Mouse (Mus musculus): ENCODE measurements around the gene Slc12a6.
"Not testable (repeated sequence)": the region's sequence is repeated elsewhere in the genome, so short reads cannot be mapped to it uniquely, and the experiment has no call there.

Gene Slc12a6

GRCm38 (mm10) chr2:112262779-112263295 lies 2.8 kb upstream of the Slc12a6 start:
- no peak for DNase-seq (ENCODE audit: low spot score)

DNA sequence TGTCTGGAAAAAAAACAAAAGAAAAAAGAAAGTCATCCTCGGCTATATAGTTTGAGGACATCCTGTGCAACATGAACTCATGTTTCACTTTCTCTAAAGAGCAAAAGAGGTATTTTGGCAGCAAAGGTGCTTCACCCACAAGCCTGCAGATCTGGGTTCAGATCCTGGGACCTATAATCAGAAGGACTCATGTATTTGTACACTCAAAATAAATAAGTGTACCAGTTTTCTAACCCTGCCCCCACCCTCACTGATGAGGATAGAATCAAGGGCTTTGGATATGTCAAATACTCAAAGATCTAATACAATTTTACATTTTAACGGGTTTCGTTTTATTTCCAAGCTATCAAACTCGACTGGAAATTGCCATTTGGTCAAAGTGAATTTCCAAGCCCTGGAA lies 1.3 kb upstream of the Slc12a6 start:
- no peak for DNase-seq (ENCODE audit: low spot score)

- peak; percentile 79 for DNase-seq (ENCODE audit: low spot score)
These were observed 592 bp downstream of the Slc12a6 start, which contains the start of gene Gm21985 for GRCm38 (mm10) chr2:112266242-112266592. TSS of gene Gm21985 (plus strand) at chr2:112266314.

DNA sequence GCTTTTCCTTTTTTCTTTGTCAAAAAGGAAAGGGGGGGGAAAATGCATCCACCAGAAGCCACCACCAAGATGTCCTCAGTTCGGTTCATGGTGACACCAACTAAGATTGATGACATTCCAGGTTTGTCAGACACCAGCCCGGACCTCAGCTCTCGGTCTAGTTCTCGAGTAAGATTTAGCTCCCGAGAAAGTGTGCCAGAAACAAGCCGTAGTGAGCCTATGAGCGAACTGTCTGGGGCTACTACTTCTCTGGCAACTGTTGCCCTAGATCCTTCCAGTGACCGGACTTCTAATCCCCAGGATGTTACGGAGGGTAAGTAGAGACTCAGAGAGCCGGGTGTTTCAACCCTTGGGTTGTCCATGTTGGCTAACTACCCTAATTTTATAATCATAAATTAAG lies 1.2 kb downstream of the Slc12a6 start:
- DNase-seq (ENCODE audit: low spot score) = no peak

GRCm38 (mm10) chr2:112267547-112268269 lies 2.1 kb downstream of the Slc12a6 start:
- DNase-seq (ENCODE audit: low spot score) = no peak

DNA sequence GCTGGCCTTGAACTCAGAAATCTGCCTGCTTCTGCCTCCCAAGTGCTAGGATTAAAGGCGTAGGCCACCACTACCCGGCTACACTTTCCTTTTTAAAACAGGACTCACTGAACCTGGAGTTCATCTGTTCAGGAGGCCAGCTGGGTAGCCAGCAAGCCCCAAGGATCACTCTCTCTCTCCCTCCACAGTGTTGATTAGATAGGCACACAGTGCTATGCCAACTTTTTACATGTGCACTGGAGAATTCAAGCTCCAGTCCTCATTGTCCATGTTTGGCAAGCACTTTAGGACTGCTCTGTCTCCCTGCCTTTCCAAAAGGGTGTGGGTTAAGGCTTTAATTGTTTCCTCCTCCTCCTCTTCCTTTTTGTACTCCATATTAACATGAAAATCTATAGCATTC lies 4.4 kb downstream of the Slc12a6 start:
- DNase-seq (ENCODE audit: low spot score) = no peak

DNA sequence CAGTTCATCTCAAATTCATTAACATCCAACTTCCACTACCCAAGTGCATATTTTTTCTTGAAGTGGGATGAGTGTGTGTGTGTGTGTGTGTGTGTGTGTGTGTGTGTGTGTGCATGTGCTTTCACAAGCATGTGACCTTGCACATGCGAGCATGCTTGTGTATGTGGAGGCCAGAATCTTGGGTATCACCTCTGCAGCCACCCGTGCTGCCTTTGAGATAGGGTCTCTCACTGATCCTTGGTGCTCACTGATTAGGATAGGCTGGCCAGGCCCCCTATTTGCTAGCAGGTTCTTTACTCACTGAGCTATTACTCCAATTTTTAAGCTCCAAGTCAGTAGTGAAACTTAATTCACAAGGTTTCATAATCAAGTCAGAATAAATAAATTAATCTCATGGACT lies 7.3 kb downstream of the Slc12a6 start:
- no peak for DNase-seq (ENCODE audit: low spot score)

- no peak for DNase-seq (ENCODE audit: low spot score)
These were observed 7.8 kb downstream of the Slc12a6 start for GRCm38 (mm10) chr2:112273474-112273873.

GRCm38 (mm10) chr2:112276870-112277269 lies 11.2 kb downstream of the Slc12a6 start:
- DNase-seq (ENCODE audit: low spot score) = no peak

GRCm38 (mm10) chr2:112282846-112283245 lies 17.2 kb downstream of the Slc12a6 start:
- no peak for DNase-seq (ENCODE audit: low spot score)

GRCm38 (mm10) chr2:112284363-112285030 lies 18.9 kb downstream of the Slc12a6 start:
- peak; percentile 62 for DNase-seq (ENCODE audit: low spot score)

DNA sequence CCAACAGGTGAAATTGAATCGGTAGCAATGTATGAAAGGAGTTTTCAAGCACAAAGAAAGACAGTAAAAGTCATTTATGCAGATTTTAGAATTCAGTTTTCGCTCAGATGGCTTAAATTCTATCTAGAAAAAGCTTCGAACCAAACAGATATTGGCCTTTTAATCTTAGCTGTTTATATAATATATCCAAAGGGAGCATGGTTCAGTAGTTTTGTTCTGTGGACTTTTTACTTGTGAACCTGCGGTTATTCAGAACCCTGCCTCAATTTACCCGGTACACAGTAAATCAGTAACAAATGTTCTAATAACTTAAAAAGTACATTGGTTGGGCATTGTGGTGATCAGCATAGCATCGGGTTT lies 19.4 kb downstream of the Slc12a6 start:
- DNase-seq (ENCODE audit: low spot score) = no peak

GRCm38 (mm10) chr2:112286062-112286461 lies 20.4 kb downstream of the Slc12a6 start:
- not testable (repeated sequence) for DNase-seq (ENCODE audit: low spot score)

GRCm38 (mm10) chr2:112287059-112287458 lies 21.4 kb downstream of the Slc12a6 start:
- no peak for DNase-seq (ENCODE audit: low spot score)

DNA sequence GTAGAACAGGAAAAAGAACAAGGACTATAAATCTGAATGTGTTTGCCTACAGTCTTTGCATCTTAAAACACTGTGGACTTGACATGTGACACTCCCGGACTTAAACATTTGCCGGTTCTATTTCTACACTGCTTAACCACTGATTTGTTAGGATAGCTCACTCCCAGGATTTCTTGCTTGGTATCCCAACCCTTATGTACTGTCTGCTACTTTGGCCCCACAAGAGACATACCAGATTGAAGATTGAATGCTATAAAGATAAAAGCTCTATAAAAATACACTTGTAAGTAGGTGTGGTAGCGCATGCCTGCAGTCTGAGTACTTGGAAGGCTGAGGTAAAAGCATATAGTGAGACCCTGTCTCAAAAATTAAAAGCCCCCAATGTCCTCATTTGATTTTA lies 23.9 kb downstream of the Slc12a6 start:
- no peak for DNase-seq (ENCODE audit: low spot score)

DNA sequence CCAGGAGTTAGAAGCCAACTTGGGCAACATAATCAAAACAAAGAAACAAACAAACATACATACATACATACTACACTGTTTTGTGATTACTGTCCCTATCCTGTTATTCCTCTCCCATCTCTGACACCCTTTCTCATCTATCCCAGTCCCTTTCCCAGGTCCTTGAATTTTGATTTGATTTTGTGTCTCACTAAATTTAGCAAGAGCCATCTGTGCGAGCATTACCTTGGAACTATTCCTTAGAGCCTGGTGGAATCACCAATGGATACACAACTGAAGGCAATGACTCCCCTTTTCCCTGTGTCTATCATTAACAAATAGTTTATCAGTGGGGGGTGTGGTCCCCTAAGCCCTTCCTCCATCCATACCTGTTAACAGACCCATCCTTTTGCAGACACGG lies 27.2 kb downstream of the Slc12a6 start:
- DNase-seq (ENCODE audit: low spot score) = no peak

DNA sequence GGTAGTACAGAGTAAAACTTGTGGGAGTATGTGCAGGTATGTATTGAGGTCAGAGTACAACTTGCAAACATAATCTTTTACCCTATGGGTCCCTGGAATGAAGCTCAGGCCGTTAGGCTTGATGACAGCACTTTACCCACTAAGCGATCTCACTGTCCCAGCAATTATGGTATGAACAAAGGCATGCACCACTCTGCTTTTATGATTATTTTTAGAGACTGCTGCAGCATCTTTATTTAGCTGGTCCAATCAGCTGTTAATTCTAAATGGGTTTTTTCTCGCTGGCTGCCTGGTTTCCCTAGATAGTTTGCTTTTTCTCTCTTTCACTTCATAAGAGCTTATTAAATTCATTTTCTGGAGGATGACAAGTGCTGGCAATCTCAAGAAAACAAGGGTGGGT lies 30.6 kb downstream of the Slc12a6 start:
- no peak for DNase-seq (ENCODE audit: low spot score)

DNA sequence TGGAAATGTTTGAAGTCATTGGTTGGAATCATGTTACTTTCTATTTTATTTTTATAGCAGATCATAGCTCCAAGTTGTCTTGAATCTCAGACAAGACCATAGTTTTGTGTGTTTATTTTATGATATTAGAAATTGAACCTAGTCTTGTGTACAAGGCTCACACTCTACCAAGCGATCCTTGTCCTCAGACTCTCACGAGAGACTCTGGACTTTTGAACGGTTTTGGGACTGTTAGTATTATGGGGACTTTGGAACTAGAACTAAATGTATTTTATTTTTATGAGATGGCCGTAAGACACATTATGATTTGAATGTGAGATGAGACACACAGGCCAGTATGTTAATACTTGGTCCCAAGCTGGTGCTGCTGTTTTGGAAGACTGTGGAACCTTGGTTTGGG lies 32.6 kb downstream of the Slc12a6 start:
- no peak for DNase-seq (ENCODE audit: low spot score)

GRCm38 (mm10) chr2:112308671-112309070 lies 43.0 kb downstream of the Slc12a6 start:
- no peak for DNase-seq (ENCODE audit: low spot score)

- DNase-seq (ENCODE audit: low spot score) = no peak
These were observed 43.6 kb downstream of the Slc12a6 start for GRCm38 (mm10) chr2:112309161-112309600.

GRCm38 (mm10) chr2:112315638-112316037 lies 50.0 kb downstream of the Slc12a6 start:
- no peak for DNase-seq (ENCODE audit: low spot score)

DNA sequence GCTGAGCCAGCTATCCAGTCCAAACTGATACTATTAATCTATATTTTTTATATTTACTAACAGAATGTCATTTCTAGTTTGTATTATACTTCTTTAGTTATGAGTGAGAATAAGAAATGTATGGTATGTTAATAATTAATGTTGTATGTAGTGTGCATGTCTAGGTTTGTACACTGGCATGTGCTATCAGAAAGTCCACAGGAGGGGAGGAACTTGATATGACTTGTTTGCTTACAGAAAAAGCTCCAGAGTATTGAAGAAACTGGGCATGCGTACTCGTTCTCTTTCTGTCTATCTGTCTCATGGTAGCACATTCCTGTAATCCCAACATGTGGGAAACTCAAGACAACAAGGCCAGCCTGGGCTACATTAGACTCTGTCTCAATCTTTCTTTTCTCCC lies 52.6 kb downstream of the Slc12a6 start:
- no peak for DNase-seq (ENCODE audit: low spot score)

- DNase-seq (ENCODE audit: low spot score) = no peak
These were observed 53.3 kb downstream of the Slc12a6 start for GRCm38 (mm10) chr2:112318905-112319304.

All from testis, postnatal 10 days (tissue).